Mouse (Mus musculus) heart, adult 8-10 months (tissue): ENCODE measurements around the gene Cab39. TPM values are rescaled to one million over a fixed set of nuclear protein-coding genes. Genes with fewer than 3 reads are reported as not detected.
A peak's percentile ranks its signal among the peaks of the same experiment; 100 is the strongest.

ENCODE experiments used
- DNase-seq: peaks from one replicate; pipeline ENCODE4 v3.0.0; 2022; ENCODE audit warnings: low spot score
- total RNA-seq, 4 experiments: library from RNA; stranded (reverse); gene quantifications; 2 replicates each; pipeline ENCODE4 v1.2.4; 2022

The Cab39 gene
- total RNA-seq: 100 to 1,000 TPM; 109 to 121 (median 111) TPM

DNA sequence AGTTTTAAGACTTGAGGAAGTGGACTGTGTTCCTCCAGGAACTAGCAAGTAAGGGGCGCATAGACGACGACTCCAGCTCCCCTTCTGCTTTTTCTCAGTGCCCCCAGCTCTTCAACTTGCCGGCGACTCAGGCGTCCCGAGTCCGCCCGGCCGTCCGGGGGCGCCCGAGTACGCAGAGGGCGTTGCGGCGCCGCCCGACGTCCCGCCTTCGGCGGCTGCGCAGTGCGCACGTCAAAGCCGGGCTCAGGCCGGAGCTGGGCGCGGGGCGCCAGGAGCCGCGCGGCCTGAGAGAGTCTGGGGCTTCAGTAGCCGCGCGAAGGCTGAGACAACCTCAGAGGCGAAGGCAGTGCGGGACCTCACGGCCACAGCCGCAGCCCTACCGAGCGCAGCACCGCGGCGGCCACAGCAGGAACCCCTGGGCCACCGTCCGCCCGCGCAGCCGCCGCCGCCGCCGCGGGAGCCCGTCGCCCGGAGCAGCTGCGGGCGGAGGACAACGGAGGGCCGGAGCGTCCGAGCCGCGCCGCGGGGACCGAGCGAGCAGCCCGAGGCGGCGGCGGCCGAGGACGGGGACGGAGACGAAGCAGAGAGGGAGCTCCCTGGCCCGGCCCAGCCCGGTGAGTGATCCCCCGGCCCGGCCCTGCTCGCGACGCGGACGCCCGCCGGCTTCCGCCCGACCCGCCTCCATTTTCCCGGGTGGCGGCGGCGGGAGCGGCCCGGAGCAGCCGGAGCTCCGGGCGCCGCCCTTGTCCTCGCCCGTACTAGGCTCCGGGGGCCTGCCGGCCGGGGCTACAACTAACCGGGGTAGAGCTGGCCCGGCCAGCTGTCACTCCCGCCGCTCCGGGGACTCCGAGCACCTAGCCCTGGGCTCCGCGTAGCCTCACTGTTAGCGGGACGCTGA is at the start of gene Cab39:
Gene Cab39, plus strand, starts transcription at position 234 of the 898 bp plus-strand sequence.
- peak; percentile 84 for DNase-seq

DNA sequence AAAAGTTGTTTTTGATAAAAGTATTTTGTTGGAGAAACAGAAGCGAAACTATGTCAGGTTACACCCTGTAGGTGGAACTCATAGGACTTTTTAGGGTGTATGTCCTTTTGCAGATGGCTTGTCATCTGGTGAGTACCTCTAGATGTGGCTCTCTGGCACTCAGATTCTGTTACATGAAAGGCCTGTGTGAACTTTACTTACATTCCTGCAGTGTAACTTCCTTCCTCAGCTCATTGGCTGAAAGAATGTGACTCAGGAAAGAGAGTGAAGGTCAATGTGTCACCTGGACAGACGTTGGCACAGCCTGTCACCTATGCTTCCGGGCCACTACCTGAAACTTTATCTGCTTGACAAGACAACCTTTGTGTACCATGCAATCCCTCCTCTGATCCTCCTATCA is 48.7 kb upstream of the Cab39 start:
- DNase-seq: no peak

GRCm38 (mm10) chr1:85746511-85746910 is 46.7 kb upstream of the Cab39 start:
- no peak for DNase-seq

- no peak for DNase-seq
These were observed 43.4 kb upstream of the Cab39 start for GRCm38 (mm10) chr1:85749829-85750228.

DNA sequence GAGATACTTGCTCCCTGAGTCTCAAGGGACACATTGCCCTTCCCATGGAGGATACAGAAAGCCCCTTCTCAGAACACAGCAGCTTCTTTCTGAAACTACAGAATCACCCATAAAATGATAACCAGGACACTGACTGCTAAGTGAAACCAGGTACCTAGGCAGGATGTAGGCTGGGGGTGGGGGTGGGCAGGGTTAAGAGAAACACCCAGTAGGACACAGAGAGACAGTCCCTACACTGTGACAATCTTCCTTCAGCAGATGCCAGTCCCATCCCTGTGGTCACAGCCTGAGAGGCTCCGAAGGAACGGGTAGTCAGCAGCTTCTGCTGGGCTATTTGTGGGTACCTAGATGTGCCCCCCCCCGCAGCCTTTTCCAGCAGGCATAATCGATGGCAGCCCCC is 42.6 kb upstream of the Cab39 start:
- DNase-seq: no peak

- peak; percentile 49 for DNase-seq
These were observed 41.7 kb upstream of the Cab39 start for GRCm38 (mm10) chr1:85751494-85751893.

- DNase-seq: no peak
These were observed 41.1 kb upstream of the Cab39 start for GRCm38 (mm10) chr1:85751932-85752680.

- no peak for DNase-seq
These were observed 35.6 kb upstream of the Cab39 start for GRCm38 (mm10) chr1:85757531-85758230.

GRCm38 (mm10) chr1:85758231-85758968 is 34.8 kb upstream of the Cab39 start:
- DNase-seq: peak; percentile 40

DNA sequence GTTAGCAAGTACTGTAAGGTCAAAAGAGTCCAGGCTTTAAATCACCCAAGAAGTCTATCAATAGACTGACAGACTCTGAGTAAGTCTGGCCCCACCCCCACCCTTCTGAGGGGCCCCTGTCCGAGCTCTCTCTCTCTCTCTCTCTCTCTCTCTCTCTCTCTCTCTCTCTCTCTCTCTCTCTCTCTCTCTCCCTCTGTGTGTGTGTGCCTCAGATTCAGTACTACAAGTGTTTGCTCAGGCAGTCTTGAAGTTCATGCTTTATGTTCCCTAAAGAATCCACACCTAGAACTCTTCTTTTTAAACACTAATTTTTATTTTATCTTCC is 34.3 kb upstream of the Cab39 start:
- no peak for DNase-seq

GRCm38 (mm10) chr1:85761665-85762064 is 31.6 kb upstream of the Cab39 start:
- no peak for DNase-seq

DNA sequence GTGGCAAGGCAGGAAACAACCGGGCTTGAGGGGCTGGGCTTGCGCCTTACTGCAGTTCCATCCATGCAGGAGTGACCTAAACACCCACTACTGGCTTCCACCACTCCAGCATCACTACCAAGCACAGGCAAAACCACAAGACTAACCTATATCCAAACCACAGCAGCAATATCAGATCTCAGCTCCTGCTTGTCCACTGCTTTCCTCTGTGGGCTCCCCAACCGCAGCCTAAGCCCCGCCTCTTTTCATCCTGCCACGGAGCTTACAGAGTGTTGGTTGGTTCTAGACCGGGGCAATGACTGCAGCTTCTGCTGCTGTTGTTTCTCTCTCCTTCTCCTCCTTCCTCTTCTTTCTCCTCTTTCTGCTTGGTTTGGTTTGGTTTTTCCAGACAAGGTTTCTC is 29.9 kb upstream of the Cab39 start:
- no peak for DNase-seq

DNA sequence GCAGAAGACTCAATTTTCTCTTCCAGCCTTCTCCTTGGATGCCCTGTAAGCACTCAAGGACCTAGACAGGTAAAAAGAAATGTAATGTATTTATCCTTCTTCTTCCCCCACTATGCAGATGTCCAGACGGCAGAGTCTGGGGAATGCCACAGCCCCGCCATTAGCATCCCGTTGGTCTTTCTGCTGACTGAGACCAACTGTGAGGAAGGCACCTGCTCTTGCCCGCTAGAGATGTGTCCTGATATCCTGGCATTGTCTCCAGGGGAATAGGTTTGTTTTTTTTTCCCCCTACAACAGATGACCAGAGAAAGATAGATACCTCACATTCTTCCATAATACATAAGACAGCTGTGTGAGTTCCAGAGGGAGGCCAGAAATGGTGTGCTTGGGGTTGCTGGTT is 28.9 kb upstream of the Cab39 start:
- DNase-seq: no peak

DNA sequence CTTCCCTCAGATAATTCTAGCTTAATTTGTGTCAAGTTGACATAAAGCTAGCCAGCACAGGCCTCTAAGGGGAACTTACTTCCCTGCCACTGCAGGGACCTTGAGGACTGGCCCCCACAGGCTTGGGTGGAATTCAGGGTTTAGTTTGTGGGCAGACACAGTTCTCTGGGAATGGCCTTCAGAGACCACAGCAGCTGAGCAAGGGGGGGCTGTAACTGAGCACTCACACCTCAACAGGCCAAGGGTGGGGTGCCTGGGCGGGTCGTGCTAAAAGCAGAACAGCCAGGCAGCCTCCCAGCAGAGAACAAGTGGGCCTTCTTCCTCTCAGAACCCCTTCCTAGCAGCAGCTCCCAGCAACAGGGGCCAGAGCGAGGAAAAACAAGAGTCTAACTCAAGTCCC is 27.1 kb upstream of the Cab39 start:
- no peak for DNase-seq

GRCm38 (mm10) chr1:85767754-85768153 is 25.5 kb upstream of the Cab39 start:
- no peak for DNase-seq

DNA sequence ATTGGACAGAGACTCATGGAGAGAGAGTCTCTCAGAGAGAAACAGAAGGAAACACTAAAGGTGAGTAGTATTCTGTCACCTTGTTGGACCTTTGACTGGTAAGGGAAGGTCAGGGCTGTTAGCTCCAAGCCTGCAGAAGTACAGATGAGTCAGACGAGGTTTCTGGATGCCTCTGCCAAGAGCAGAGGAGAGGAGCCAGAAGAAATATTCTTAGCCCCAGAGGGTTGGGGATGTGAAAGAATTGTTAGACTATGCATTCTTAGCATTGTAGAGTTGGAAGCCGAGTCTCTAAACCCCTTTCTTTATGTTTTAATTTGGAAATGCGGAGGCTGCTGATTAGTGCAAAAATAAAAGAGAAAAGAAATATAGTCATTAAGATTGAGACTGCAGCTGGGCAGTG is 21.3 kb upstream of the Cab39 start:
- no peak for DNase-seq

GRCm38 (mm10) chr1:85775136-85775535 is 18.1 kb upstream of the Cab39 start:
- peak; percentile 40 for DNase-seq

DNA sequence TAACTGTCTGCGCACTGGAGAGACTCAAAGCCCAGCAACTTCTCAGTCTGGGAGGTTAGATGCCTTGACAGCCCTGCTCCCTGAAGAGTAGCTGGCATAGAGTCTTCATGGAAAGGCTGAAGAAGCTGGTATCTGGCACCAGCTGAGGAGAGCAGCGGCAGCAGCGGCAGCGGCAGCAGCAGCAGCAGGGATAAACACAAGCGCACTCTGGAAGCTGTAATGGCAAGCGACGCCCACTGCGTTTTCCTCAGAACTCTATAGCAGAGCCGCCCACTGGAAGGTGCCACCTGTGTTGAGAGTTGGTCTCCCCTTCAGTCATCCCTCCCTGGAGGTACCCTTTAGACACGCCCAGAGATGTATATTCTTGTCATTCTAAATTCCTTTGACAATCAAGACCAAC is 17.1 kb upstream of the Cab39 start:
- DNase-seq: no peak

GRCm38 (mm10) chr1:85778436-85778835 is 14.8 kb upstream of the Cab39 start, which contains the start of gene A630001G21Rik:
Gene A630001G21Rik, minus strand, starts transcription at chr1:85778643.
- DNase-seq: no peak

GRCm38 (mm10) chr1:85779012-85779411 is 14.2 kb upstream of the Cab39 start:
- no peak for DNase-seq

DNA sequence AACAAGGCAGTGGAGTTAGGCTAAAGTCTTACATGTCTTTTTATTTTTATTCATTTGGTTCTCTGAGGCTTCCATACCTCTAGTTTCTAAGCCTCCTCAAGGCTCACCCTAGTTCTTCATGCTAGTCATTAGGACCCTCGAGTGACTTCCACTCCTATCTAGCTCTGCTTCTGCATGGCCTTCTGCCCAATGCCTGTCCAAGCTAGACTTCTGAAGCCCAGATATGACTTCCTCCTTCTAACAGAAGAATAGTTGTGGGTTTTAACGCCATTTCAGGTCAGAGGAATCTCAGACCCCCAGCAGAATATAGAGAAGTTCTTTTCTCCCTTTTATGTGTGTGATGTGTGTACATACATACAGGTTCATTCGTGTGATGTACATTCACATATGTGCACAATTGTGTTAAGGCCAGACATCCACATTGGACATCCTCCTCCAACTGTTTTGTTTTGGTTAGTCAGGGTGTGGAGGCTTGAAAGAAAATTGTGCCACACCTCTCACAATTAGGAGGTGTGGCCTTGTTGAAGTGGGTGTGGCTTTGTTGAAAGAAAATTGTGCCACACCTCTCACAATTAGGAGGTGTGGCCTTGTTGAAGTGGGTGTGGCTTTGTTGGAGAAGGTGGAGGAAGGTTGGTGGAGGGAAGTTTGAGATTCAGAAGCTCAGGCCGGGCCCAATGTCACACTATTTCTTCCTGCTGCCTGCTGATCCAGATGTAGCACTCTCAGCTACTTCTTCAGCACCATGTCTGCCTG is 13.6 kb upstream of the Cab39 start:
- DNase-seq: no peak
